ENCODE assay signal across 8 mouse cellular contexts in the genomic region with DNA sequence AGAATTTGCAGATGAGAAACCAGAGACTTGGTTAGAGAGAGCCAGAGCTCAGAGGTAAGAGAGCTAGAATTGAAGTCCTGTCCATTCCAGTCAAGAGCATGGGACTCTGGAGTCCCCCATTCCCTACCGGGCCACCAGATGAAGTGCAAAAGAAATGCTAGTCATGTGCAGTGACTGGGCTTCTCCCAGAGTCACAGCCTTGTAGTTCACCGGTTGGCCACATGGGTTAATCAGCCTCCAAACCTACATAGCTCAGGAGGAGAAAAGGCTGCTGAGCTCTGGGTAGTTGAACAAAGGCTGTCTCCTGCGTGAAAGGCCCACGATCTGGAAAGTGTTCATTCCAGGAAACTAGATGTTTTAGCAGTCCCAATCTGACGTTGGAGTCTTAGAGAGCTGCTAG. TPM values are rescaled to one million over a fixed set of nuclear protein-coding genes. Genes with fewer than 3 reads are reported as not detected.
DNase-seq lines count a peak whose midpoint lies in the region; ATAC-seq and TF ChIP-seq lines count a peak whose summit lies in the region.

No protein-coding gene starts in this region.

- H3K4me1 ChIP-seq in kidney, embryonic 16.5 days (ENCODE audit: insufficient read depth, low read length), result peaks cover 10% of the 10 kb centered on the region
- H3K4me1 ChIP-seq in midbrain, postnatal 0 days (ENCODE audit: insufficient read depth, low read length), result no peaks in the 10 kb centered on the region

- no peak overlapping the region for H3K9ac ChIP-seq in kidney, embryonic 16.5 days (replicated peaks; ENCODE audit: low read length)
- no peak overlapping the region for H3K9ac ChIP-seq in midbrain, postnatal 0 days (replicated peaks; ENCODE audit: low read length, poor library complexity, severe bottlenecking)

- no peaks in the 10 kb centered on the region for H3K9me3 ChIP-seq in kidney, embryonic 16.5 days (ENCODE audit: low read length)
- no peaks in the 10 kb centered on the region for H3K9me3 ChIP-seq in midbrain, postnatal 0 days (ENCODE audit: low read length)

- no peak overlapping the region for H3K4me3 ChIP-seq in gastrocnemius, adult 2 months
- no peak overlapping the region for H3K4me3 ChIP-seq in kidney, embryonic 16.5 days (ENCODE audit: low read length)
- H3K4me3 ChIP-seq in midbrain, postnatal 0 days (ENCODE audit: low read depth, low read length), result no peak overlapping the region

- ATAC-seq in kidney, embryonic 16.5 days (ENCODE audit: low FRiP score, low TSS enrichment), result peak; percentile 85
- no peak for ATAC-seq in midbrain, postnatal 0 days (ENCODE audit: low FRiP score)

- TF ChIP-seq CTCF in gastrocnemius, adult 2 months (IDR thresholded peaks at IDR 0.05), result peak; percentile 65
- peak; percentile 67 for TF ChIP-seq CTCF in midbrain, postnatal 0 days (IDR thresholded peaks at IDR 0.05)

- H3K4me2 ChIP-seq in kidney, embryonic 16.5 days (replicated peaks; ENCODE audit: low read depth, low read length), result no peak overlapping the region
- H3K4me2 ChIP-seq in midbrain, postnatal 0 days (ENCODE audit: low read depth, low read length, poor library complexity, severe bottlenecking), result no peak overlapping the region

- H3K27me3 ChIP-seq in kidney, embryonic 16.5 days (ENCODE audit: insufficient read depth, low read length), result 0 out of 2 replicates have a peak, but pooled peaks cover 8% of the 10 kb centered on the region
- 0 out of 2 replicates have a peak, but pooled peaks cover 3% of the 10 kb centered on the region for H3K27me3 ChIP-seq in midbrain, postnatal 0 days (ENCODE audit: insufficient read depth, low read length)

- no peaks in the 10 kb centered on the region for H3K36me3 ChIP-seq in kidney, embryonic 16.5 days (ENCODE audit: insufficient read depth, low read length)
- H3K36me3 ChIP-seq in midbrain, postnatal 0 days (ENCODE audit: insufficient read depth, low read length), result no peaks in the 10 kb centered on the region

- WGBS in kidney, embryonic 16.5 days, result 16% methylated on average over 5 of the region's 5 CpGs
- 29% methylated on average over 5 of the region's 5 CpGs for WGBS in midbrain, postnatal 0 days

- DNase-seq in gastrocnemius, adult 2 months, result peak; percentile 41
- DNase-seq in gastrocnemius, adult 18-20 months (ENCODE audit: low spot score), result no peak
- DNase-seq in urinary bladder, postnatal 14 days (ENCODE audit: low spot score), result peak; percentile 51
- no peak for DNase-seq in urinary bladder, adult 18-20 months (ENCODE audit: low spot score in 2 of 2)
- peak; percentile 53 for DNase-seq in embryo, embryonic 11.5 days (ENCODE audit: low read depth, low spot score)
- DNase-seq in midbrain, postnatal 0 days (ENCODE audit: low spot score), result peak; percentile 64
- no peak for DNase-seq in frontal cortex, postnatal 14 days (ENCODE audit: low spot score in 2 of 2)

- intact Hi-C loops in gastrocnemius, adult 2 months (cut with DNase I), result loop anchor here (5.0 kb wide), 2 partner anchors 162 to 432 kb away; no protein-coding TSS in a partner anchor

- H3K27ac ChIP-seq in gastrocnemius, adult 2 months, result no peak overlapping the region
- no peak overlapping the region for H3K27ac ChIP-seq in kidney, embryonic 16.5 days (ENCODE audit: low read length)
- no peak overlapping the region for H3K27ac ChIP-seq in midbrain, postnatal 0 days (ENCODE audit: low read depth, low read length)

RNA-seq across cellular contexts. Expression of gene Tril, which starts 24.8 kb away (rescaled TPM):
- total RNA-seq in gastrocnemius, adult 2 months (2021), result 1 to 10 TPM; 1.3 to 2.2 TPM
- total RNA-seq in gastrocnemius, adult 18-20 months (2021), result 1 to 10 TPM; 1.7 to 2.0 TPM
- 83.7 and 86.5 TPM in 2 replicates for polyA plus RNA-seq in kidney, embryonic 16.5 days (2015; fragmentation: Nextera tagmentation; extraction: Ambion mirVana)
- total RNA-seq in midbrain, postnatal 0 days (2014; rRNA removed), result 48.4 and 55.6 TPM in 2 replicates
- polyA plus RNA-seq in midbrain, postnatal 0 days (2015; fragmentation: Nextera tagmentation; extraction: Ambion mirVana), result 25.9 and 26.7 TPM in 2 replicates

Comparison
In these comparisons a context has a peak if more than half of its experiments do, and no peak if none do; other contexts are left out.
1. DNase-seq: peak in gastrocnemius, adult 2 months (single experiment), urinary bladder, postnatal 14 days (single experiment), embryo, embryonic 11.5 days (single experiment) and midbrain, postnatal 0 days (single experiment); none in gastrocnemius, adult 18-20 months (single experiment), urinary bladder, adult 18-20 months (0 of 2) and frontal cortex, postnatal 14 days (0 of 2).
2. RNA of gene Tril, which starts 24.8 kb away (total RNA-seq): 48.4 to 55.6 TPM in midbrain, postnatal 0 days; 1.3 to 2.2 TPM in gastrocnemius, adult 2 months and 1.7 to 2.0 TPM in gastrocnemius, adult 18-20 months; every median in the first group is over 10 times any median in the second.